Mouse (Mus musculus) small intestine, adult 2 months (tissue): ENCODE measurements at regions not wholly inside any gene's neighbourhood (a gene's known extent, or its start where the extent isn't known, plus 50 kb on each side); places are given as distances from the start of the nearest gene placed in this dataset.

Experiments used
- H3K27ac ChIP-seq: fragments of 200-500 bp; 2 replicates; pipeline ENCODE4 v1.5.1; 2012; ENCODE audit warnings: low read depth, low read length, control low read depth, inconsistent platforms; ENCODE audit not compliant: insufficient read depth
- H3K27me3 ChIP-seq: fragments of 200-500 bp; 2 replicates; pipeline ENCODE4 v1.6.1; 2012; ENCODE audit warnings: mild to moderate bottlenecking, moderate library complexity, low read length, inconsistent platforms; ENCODE audit not compliant: control insufficient read depth, insufficient read depth
- H3K36me3 ChIP-seq: fragments of 200-500 bp; 2 replicates; pipeline ENCODE4 v1.6.1; 2012; ENCODE audit warnings: mild to moderate bottlenecking, low read length, control low read depth, inconsistent platforms; ENCODE audit not compliant: control insufficient read depth, insufficient read depth
- H3K4me1 ChIP-seq: fragments of 200-500 bp; 2 replicates; pipeline ENCODE4 v1.6.1; 2012; ENCODE audit warnings: low read length, inconsistent platforms, mixed read lengths; ENCODE audit not compliant: control insufficient read depth, insufficient read depth, insufficient read length
- H3K4me3 ChIP-seq: fragments of 200-500 bp; 2 replicates; pipeline ENCODE4 v1.5.1; 2012; ENCODE audit warnings: low read depth, mild to moderate bottlenecking, control low read depth, inconsistent platforms, low read length, moderate library complexity
- CTCF ChIP-seq: fragments of 200-500 bp; IDR thresholded peaks from 2 replicates; pipeline ENCODE4 v1.5.1; 2012; ENCODE audit warnings: low read depth, mild to moderate bottlenecking, control low read depth, inconsistent platforms, low read length, moderate library complexity, mixed read lengths; ENCODE audit not compliant: insufficient replicate concordance, insufficient read length; ENCODE audit errors: extremely low read depth
- POLR2A ChIP-seq: fragments of 200-500 bp; IDR thresholded peaks from 2 replicates; pipeline ENCODE4 v1.6.1; 2012; ENCODE audit warnings: low read depth, mild to moderate bottlenecking, control low read depth, inconsistent platforms, low read length, moderate library complexity
- WGBS: fragments of 180-500 bp; shearing (Covaris S2); methylation state at CpG from one replicate; pipeline ENCODE4 v1.1.7; 2018; 5-methylcytosine and 5-hydroxymethylcytosine counted together

- Histone ChIP-seq H3K27ac (no peak overlapping the region), H3K4me1 (no peaks in the 10 kb centered on the region), H3K36me3 (no peaks in the 10 kb centered on the region), H3K27me3 (no peaks in the 10 kb centered on the region), H3K4me3 (no peak overlapping the region)
- no peak for TF ChIP-seq POLR2A
- no peak for TF ChIP-seq CTCF
- 74% methylated on average over 2 of the region's 2 CpGs for WGBS
Observed at GRCm38 (mm10) chr8:8130806-8131205, 530.2 kb downstream of the Efnb2 start.

GRCm38 (mm10) chr8:8115595-8116429 is 545.2 kb downstream of the Efnb2 start:
- TF ChIP-seq CTCF = no peak
- no peak for TF ChIP-seq POLR2A

GRCm38 (mm10) chr8:8114604-8115003 is 546.4 kb downstream of the Efnb2 start:
- no peak overlapping the region for H3K27ac ChIP-seq
- no peak for TF ChIP-seq POLR2A
- no peak for TF ChIP-seq CTCF

More at GRCm38 (mm10) chr8:8115595-8116429, 545.2 kb downstream of the Efnb2 start:
- H3K4me3 ChIP-seq = no peak overlapping the region
- no peaks in the 10 kb centered on the region for H3K27me3 ChIP-seq
- H3K36me3 ChIP-seq = no peaks in the 10 kb centered on the region
- H3K27ac ChIP-seq = no peak overlapping the region
- 71% methylated on average over 6 of the region's 6 CpGs for WGBS
- H3K4me1 ChIP-seq = no peaks in the 10 kb centered on the region

DNA sequence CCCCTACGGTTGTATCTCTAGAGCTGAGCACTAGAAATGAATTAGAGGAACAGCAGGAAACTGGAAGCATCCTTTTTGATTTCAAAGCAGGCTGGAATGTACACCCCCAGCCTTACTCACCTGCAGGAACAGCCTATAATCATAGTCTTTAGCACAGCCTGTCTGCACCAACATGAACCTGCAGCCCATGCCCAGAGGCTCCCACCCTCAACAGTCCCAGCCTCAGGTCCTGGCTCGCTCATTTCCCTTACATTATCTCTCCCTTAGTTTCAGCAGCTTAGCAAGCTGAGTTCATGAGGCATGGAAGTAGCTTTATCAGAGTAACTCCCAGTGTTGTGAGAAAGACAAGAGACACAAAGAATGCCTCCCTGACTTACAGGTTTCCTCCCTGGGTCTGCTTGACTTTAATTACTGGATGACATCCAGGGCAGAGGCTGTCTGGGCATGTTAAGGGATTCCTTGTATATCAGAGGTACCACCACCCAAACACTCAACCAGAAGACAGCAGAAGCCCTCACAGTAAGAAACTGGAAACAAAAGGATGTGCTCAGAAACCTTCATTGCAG is 551.2 kb downstream of the Efnb2 start:
- H3K4me1 ChIP-seq = no peaks in the 10 kb centered on the region
- H3K4me3 ChIP-seq = no peak overlapping the region
- H3K27me3 ChIP-seq = no peaks in the 10 kb centered on the region
- TF ChIP-seq POLR2A (no peak), CTCF (no peak)
- WGBS = 78% methylated on average over 2 of the region's 2 CpGs
- no peaks in the 10 kb centered on the region for H3K36me3 ChIP-seq
- no peak overlapping the region for H3K27ac ChIP-seq

More at GRCm38 (mm10) chr8:8114604-8115003, 546.4 kb downstream of the Efnb2 start:
- H3K4me1 ChIP-seq = no peaks in the 10 kb centered on the region
- H3K27me3 ChIP-seq = no peaks in the 10 kb centered on the region
- WGBS = 69% methylated on average over 3 of the region's 3 CpGs
- no peaks in the 10 kb centered on the region for H3K36me3 ChIP-seq
- no peak overlapping the region for H3K4me3 ChIP-seq

DNA sequence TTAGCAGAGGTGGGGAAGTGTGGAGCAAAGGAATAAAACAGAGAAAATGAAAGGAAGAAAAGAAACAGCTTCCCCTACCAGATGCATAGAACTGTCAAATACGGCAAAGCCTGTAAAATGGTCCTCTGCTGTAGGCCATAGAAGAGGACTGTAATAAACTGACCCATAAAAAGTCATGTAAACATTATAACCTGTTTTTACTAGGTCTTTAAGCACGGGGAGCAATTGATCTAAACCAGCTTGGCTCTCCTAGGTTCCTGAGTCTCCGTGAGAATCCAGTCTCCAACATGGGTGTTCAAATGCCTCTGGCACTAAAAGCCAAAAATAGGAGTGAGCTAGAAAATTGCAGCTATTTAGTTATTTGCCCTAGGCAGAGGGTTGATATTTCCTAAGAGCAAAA is 557.5 kb downstream of the Efnb2 start:
- TF ChIP-seq CTCF (no peak), POLR2A (no peak)
- Histone ChIP-seq H3K4me3 (no peak overlapping the region), H3K27me3 (no peaks in the 10 kb centered on the region), H3K36me3 (no peaks in the 10 kb centered on the region), H3K4me1 (no peaks in the 10 kb centered on the region), H3K27ac (no peak overlapping the region)
- 68% methylated on average over 3 of the region's 3 CpGs for WGBS

- WGBS = 48% methylated on average over 6 of the region's 6 CpGs
- Histone ChIP-seq H3K4me1 (no peaks in the 10 kb centered on the region), H3K36me3 (no peaks in the 10 kb centered on the region), H3K4me3 (no peak overlapping the region), H3K27ac (no peak overlapping the region), H3K27me3 (no peaks in the 10 kb centered on the region)
- TF ChIP-seq CTCF (no peak), POLR2A (no peak)
Observed at GRCm38 (mm10) chr8:8102010-8102727, 558.9 kb downstream of the Efnb2 start.

DNA sequence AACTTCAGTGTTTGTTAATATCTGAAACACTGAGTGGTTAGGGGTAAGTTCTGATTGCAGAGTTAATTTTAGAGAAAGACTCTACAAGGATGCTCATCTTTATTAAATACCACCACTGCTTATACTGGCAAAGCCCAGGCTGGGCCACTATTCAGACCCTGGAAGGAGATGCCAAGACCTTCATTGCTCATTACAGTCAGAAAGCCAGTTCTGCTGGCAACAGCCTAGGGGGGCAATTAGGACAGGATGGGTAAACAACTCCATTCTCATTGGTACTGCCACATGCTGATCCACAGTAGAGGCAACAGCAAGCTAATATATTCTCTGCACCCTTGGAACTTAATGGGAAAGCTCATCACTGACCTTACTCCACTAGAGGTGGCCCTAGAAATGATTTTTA is 568.5 kb downstream of the Efnb2 start:
- no peak for TF ChIP-seq CTCF
- no peak for TF ChIP-seq POLR2A
- H3K27me3 ChIP-seq = no peaks in the 10 kb centered on the region
- H3K36me3 ChIP-seq = no peaks in the 10 kb centered on the region
- no peak overlapping the region for H3K4me3 ChIP-seq
- H3K27ac ChIP-seq = no peak overlapping the region
- H3K4me1 ChIP-seq = no peaks in the 10 kb centered on the region
